Mouse (Mus musculus) adrenal gland (tissue): ENCODE measurements around the gene Gm10300.

Source experiments
- intact Hi-C: fragments of 180-260 bp; cut with DNase I; formaldehyde crosslinking; loops from one replicate; pipeline ENCODE4 v1.15.1; 2025

The Gm10300 gene

DNA sequence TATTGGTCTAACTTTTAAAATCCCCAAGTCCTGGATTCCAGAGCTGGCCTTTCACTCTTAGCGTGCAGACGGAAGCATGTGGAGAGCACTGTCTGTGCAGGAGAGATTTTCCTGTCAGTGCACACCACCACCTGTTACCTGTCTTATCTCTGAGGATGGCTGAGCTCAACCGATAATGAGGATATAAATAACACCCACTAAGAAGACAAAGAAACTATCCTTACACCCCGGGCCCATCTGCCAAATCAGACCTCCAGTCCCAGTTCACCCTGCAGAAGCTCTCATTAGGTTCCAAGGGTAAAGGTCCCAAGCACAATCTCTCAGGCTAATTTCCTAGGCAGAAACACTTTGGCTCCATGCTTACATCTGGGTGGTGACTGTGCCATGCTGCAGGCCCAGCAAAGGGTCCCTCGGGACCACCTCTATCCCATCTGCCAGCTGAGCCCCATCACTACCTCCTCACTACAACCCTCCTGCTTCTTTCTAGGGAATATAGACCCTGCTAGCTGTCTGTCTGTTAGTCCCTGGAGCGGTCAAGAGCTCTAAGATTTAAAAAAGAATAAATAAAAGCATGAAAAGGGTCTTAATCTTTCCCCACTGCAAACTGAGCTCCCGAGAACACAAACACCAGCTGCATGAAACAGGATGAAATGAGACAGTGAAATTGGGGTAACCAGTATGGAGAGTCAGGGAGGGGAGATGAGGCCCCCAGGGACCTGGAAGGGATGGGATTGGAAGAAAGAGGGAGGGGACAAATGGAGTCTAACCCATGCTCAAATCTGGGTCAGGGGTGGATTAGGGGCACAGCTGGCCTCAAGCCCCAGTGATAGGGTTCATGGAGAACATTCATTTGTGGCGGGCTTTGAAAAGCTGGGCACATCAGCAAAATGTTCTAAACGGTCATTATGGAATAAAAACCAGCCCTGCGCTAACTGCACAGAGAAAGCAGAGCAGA is 22.9 kb upstream of the Gm10300 start:
- intact Hi-C loops: no loop called here

DNA sequence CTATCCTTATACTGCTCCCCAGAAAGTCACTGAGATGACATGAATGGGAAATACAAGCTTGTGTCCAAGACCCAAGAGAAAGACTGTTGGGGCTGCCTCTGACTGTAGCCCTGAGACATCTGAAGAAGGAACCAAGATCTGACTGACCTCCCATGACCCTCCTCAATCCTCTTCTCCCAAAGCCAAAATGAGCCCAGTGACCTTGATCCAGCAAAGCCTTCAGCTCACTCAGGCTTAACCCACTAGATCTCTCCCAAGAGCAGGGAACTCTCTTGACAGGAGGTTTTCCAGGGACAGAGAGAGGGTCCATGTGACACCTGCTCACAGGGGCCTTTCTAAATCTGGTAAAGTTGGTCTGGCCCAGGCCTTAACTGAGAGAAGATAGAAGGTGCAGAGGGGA is 17.2 kb upstream of the Gm10300 start:
- intact Hi-C loops: no loop called here

DNA sequence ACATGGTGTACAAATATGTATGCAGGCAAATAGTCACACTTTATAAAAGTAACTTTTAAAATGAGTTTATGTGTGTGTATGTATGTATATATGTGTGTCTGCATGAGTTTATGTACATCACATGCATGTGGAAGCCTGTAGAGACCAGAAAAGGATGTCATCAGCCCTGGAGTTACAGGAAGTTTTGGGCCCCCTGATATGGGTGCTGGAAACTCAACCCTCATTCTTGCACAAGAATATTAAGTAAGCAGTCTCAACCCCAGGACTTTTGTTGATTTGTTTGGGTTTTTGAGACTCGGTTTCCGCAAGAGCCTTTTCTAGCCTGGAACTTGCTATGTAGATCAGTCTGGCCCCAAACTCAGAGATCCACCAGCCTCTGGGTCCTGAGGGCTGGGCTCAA is 15.0 kb upstream of the Gm10300 start:
- intact Hi-C loops: no loop called here

DNA sequence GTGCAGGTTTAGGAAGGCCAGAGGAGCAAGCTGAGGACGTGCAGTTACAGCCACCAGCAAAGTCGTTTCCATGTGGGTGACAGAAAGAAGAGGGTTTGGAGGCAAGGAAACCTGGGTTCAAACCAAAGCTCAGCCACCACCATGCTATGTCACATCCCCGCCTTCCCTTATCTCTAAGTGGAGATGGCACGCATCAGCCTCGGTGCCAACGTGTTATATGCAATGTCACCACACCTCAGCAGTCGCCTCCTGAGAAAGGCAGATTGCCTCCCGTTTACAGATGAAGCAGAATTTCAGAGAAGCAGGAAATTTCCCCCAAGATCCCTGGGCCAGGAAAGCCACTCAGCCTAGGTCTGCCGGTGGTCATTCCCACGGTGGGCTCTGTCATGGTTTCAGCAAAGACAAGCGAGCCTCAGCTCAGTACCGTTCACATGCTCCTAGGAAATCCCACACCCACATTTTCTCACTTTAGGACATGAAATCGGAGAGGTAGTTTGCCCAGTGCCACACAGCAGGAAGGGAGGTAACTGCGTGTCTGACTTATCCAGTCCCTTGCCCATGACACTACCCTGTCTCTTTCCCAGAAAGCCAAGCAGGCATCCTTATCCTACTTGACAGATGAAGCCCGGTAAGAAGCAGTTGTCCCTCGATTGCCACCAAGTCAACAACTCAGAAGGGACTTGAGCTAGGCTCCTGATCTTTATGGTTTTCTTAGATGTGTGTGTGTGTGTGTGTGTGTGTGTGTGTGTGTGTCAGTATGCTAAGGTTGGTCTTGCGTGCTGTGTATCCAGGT is 14.3 kb upstream of the Gm10300 start:
- intact Hi-C loops: no loop called here

DNA sequence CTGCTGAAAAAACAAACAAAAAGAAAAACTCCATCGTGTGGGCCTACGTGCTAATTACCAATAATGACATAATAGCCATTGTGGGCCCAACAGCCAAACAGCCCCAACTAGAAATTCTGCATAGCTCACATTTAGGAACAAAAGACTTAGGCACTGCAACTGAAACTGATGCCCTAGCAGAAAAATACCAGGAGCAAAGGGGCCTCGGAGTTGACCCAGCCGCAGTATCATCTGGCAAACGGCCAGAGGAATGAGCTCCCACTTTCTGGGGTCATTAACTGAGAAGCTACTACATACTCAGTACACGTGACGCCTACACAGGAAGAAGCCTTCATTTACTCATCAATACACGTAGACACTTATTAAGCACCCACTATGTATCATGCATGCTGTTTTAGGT is 12.2 kb upstream of the Gm10300 start:
- intact Hi-C loops: no loop called here

DNA sequence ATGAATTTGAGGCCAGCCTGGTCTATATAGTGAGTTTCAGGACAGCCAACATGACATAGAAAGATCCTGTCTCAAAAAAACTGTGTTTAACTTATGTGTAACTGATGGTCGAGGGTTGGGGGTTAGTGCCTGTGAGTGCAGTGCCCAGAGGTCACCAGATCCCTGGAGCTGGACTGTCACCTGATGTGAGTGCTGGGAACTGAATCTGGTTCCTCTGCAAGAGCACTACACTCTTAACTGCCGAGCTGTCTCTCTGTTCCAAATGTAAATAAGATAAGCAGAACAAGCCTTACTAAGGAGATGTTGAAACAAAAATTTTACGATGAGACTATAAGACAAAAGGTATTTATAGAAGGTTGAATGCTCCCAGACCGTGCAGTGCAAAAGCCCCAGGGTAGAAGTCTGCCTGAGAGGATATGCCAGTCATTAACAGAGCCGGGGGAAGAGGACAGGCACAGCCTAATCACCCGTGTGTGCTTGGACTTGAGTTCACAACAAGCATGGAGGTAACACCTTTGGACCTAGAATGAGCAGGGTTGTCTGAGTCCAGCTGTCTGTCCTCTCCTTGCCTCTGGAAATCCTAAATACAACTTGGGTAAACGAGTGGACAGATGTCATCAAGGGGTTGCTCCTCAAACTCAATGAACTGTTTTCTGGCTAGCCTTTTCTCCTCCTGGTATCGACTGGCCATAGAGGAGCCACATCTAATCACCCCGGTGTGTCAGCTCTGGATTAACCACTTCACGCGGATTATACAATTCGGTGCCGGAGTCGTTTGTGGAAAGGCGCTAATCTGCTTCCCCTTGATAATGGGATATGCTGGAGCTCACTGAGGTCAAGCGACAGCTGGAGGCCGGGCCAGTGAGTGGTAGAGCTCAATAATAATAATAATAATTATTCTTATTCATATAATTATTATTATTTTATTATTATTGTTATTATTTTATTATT is 11.3 kb upstream of the Gm10300 start:
- intact Hi-C loops: no loop called here

DNA sequence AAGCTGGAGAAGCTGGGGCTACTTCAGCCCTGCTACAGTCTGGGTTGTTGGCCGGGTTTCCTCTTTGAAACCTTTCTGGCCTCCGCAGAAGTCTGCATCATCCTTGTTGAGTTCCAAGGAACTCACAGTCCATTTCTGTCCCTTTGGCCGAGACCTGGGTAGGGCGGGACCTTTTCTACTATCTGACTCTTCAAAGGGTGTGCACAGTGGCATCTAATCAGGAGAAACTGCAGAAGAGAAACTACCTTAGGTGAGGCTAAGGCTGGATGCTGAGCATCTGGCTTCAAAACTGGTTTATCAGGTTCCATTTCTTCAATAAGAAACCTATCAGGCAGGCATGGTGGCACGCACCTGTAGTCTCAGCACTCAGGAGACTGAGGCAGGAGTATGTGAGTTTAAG is 9.9 kb upstream of the Gm10300 start:
- intact Hi-C loops: no loop called here

DNA sequence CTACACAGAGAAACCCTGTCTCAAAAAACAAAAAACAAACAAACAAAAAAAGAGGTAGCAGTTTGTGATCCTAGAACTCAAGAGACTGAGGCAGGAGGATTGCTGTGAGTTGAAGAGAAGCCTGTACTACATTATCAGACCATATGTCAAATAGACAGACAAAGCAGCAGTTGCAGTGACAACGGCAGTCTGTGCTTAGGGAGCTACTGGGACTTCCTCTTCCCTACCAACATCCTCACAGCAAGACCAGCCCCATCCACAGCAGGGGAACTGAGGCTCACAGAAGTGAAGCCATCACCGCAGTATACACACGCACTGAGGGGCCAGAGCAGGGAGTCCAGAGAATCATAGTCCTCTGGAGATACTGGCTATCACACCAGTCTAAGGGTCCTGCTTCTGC is 8.9 kb upstream of the Gm10300 start:
- intact Hi-C loops: no loop called here

DNA sequence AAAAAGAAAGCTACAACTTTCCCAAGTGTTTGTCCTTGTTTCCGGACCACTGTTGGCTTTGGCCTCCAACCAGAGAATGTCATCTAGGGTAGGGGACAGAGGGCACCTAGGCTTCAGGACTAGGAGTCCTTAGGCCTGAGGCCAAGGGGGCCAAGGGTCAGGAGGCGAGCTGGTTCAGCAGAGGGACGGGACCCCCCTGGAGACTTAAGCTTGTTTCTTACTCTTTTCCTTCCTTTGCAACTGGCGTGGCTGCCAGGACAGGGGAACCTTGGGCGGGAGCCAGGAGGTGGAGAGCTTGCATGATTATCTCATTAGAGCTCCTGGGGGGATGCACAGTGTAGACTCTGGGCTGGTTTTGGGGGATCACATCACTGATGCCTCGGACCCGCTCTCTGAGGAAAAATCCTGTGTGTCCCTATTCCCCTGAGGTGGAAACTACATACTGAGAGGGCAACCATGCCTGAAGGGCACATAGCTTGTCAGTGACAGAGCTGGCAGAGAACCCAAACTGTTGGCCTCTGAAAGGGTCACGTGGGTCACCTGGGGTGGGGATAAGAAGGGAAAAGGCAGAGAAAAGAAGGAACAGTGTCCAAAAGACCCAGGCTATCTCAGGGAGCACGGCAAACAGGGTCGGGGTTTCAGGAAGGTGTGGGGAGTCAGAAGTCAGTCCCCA is 8.3 kb upstream of the Gm10300 start:
- intact Hi-C loops: no loop called here

DNA sequence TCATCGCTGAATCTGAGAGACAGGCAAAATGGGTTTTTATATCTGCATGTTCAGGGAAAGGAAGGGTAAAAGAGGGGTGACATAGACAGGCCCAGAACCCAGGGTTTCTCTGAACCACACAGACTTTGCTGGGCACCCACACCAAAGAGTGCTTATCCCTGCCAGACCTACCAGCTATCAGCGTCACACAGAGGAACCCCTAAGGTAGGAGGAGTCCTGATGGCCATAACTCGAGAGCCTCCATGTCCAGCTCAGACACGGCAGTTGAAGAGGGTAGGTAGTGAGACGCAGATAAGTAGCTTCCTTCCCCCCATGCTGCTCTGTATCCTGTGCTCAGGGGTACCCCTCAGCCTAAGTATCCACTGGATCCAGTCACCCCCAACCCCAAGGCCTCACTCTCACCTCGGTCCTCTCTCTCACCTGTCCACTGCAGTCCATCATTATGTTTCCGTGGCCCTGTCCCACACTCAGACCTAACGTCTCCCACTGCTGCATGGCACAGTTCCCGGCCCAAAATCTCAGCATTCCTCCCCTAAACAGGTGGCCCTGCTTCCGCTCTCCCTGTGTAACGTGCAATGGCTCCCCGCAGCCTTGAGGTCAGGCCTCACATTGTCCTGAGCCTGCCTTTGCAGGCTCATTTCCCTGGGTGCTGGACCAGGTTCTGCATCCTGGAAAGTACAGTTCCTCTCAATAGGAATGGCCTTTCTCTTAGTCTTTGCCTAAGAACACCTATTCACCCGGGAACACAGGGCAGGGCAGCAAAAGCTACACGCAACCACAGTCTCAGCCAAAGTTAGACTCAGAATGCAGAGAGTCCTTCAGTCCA is 7.2 kb upstream of the Gm10300 start:
- intact Hi-C loops: no loop called here

DNA sequence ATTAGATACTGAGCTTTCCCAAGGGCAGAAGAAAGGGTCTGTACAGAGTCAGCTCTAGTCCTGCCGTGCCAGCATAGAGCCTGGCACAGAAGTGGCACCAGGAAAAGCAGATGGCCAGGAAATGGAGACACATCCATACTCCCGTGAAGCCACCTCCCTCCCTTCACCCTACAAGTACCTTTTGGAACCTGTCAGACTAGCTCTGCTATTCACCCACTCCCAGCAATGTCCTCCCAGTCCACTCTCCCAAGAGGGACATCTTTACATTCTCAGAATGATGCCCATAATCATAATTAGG is 6.6 kb upstream of the Gm10300 start:
- intact Hi-C loops: no loop called here

DNA sequence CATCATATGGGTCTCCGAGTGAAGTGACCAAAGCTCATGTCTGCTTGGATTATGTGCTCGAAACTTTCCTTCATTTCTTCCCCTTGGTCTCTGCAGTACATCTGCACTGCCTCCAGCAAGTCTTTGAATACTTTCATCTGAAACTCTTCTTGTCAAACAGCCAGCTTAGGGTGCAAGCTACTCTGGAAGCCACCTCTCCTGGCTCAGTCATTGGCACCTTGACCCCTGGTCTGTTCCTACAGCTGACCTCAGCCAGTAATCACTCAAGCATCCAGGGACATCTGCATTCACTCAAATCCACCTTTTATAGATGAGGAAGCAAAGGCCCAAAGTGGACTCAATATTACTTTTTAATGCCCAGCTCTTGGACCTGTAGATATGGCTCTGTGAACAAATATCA is 2.8 kb upstream of the Gm10300 start:
- intact Hi-C loops: no loop called here

DNA sequence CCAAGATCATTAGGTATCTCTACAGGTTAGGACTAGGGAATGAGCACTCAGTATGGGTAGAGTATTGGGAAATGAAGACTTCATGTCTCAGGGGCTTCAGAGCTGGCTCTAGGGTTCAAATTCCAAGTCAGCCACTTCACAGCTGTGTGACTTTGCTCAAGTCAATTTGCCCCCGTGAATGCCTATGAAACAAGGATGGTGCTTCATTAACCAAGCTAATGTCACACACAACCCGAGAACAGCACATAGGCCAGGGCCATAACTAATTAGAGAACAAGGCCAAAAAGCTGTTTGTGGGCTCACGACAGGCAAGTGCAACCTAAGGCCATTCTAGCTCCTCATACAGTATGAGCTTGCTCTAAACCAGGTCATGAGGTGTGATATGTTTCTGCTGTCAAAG is 2.3 kb upstream of the Gm10300 start:
- intact Hi-C loops: no loop called here

DNA sequence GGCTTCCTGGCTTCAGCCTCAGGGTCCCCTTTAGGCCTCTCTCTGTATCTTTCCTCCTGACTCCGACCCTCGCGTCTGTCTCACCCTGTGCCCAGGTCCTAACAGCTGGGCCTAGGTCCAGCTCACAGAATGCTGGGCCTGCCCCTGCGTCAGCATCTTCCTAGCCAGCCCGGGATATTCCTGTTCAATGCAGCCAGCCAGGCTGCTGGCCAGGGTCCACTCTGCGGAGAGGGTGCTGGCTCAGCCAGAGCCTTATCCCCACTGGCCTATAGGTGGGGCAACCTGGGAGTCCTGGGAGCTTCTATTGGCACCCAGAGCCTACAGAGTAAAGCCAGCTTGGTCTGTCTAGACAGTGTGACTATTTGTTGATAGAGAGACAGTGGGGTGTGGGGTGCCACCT is 1.6 kb upstream of the Gm10300 start:
- intact Hi-C loops: no loop called here

DNA sequence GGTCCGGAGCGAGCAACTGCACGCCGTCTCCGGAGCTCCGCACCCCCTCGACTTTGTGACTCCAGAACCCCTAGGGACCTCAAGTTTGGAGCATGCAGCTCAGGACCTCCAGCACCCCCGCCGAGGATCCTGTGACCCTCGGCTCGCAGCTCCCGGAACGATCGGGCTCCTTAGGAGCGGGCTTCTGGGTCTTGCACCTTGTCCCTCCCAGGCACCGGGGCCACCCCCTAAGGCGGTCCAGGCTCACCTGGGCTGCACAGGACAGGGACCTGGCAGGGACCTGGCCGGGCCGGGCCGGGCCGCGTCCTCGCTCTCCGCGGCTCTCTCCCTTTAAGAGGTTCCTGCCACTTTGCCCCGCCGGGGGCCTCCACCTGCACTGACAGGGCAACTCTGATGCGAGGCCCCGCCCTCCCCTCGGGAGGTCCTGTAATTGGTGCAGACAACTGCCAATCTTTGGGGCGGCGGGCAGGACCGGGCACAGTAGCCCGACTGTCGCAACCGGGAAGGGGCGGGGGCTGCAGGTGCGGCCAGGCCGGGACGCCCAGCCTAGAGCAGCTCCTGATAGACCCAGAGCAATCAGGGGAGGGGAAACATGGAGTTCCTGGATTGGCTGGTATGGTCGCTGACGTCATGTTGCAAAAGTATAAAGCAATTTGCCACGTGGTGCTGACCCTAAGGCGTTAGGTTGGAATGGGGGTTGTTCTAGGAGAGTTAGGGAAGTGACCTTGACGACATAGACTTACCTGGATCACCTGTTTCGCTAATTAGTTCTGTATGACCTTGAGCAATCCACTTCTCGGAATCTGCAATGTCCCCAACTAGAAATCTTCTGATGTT is 654 bp downstream of the Gm10300 start, which contains the start of gene Epb41:
Gene Epb41 (minus strand): TSS at position 389 of the 837 bp plus-strand sequence.
- intact Hi-C loops: loop anchor here (5.0 kb wide), 3 partner anchors 43 to 213 kb away; no protein-coding TSS in a partner anchor

DNA sequence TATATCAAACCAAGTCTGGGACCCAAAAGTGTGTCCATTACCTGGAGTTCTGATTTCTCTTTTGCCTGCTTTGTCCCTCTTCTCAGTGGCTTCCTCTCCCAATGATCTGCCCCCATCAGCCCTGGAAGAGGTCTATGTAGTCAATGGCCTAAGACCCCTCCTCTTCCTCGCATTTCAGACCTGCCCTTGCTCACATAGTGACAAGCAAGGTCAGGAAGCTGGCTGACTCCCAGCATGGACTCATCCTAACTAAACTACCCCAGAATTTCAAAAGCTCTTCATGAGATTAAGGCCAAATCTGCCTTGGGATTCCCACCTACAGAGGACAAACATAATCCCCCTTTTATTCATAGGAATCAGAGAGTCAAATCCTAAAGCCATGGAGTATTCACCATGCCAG is 1.3 kb downstream of the Gm10300 start:
- intact Hi-C loops: loop anchor here (5.0 kb wide), 3 partner anchors 43 to 213 kb away; no protein-coding TSS in a partner anchor

DNA sequence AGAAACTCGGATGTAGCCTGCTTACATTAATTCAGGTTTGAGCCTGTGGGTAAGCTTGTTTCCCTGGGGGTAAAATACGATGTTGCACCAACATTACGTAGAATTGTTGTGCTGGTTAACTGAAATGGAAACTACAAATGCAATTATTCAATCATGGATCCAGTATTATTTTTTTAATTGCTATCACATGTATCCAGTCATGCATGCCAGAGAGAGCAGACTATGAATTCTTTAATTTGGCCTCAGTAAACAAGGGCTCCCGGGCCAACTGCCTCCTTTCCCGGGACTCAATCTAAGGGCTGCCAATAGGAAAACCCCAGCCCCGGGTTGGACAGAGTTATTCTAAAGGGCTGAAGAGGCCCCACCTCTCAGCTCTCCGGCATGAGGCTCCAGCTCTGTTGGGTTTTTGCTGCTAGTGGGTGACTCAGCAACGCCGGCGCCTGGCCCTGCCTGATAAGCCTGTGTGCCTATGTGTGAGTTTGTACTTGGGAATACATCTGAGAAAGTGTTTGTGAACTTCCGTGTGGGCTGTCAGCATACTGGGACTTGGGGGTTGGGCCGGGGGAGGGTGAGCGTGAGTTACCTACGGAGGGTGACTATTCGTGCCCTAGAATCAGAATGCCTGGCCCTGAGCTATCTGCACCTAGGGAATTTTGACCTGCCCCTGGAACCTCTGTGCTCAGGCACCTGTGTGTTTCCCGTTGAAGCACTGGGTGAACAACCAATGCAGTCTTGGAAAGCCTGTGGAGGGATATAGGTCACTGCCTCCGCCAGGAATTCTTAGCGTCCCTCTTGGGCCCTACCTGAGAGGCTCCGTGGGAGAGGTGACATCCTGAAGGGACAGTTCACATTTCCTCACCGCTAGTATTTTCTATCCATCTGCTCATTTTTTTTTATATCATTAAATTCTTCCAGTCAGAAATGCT is 2.2 kb downstream of the Gm10300 start:
- intact Hi-C loops: loop anchor here (5.0 kb wide), 3 partner anchors 44 to 214 kb away; no protein-coding TSS in a partner anchor

DNA sequence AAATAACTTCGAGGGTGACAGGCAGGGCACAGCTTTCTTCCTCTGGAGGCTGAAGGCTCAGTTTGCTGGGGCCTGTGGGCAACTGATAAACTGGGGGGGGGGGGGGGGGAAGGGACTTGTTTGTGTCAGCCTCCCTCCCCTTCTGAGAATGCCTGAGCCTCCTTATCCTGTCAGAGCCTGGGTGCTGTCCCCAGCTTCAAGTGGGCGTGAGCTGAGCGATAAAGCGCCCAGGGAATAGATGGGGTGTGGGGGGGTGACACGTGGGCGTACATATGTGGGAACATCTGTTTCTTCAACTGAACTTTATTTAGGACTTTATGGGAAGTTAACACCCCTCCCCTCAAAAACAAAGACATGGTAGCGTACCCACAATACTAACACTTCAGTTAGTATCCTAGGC is 2.9 kb downstream of the Gm10300 start:
- intact Hi-C loops: loop anchor here (5.0 kb wide), 3 partner anchors 45 to 215 kb away; no protein-coding TSS in a partner anchor
